Mouse (Mus musculus) spleen, embryonic (tissue): ENCODE measurements around the gene Ptprg.

Experiments
- CTCF ChIA-PET: fragments of 350-600 bp; sonication (Branson Sonifier 250); formaldehyde crosslinking; loops from one replicate; lab custom pipeline; 2022; lab: Charles Lee

The Ptprg gene

GRCm38 (mm10) chr14:11617362-11617761 lies 64.0 kb downstream of the Ptprg start:
- CTCF ChIA-PET: no interaction called here

- CTCF ChIA-PET: no interaction called here
Measured at GRCm38 (mm10) chr14:11618140-11618705, 64.9 kb downstream of the Ptprg start.

- CTCF ChIA-PET: no interaction called here
Measured at GRCm38 (mm10) chr14:11619606-11620005, 66.3 kb downstream of the Ptprg start.

- CTCF ChIA-PET: no interaction called here
Measured at GRCm38 (mm10) chr14:11620314-11620713, 67.0 kb downstream of the Ptprg start.

GRCm38 (mm10) chr14:11620962-11621568 lies 67.7 kb downstream of the Ptprg start:
- CTCF ChIA-PET: no interaction called here

GRCm38 (mm10) chr14:11623576-11623975 lies 70.2 kb downstream of the Ptprg start:
- CTCF ChIA-PET: no interaction called here

- CTCF ChIA-PET: no interaction called here
Measured at GRCm38 (mm10) chr14:11630736-11631135, 77.4 kb downstream of the Ptprg start.

- CTCF ChIA-PET: no interaction called here
Measured at GRCm38 (mm10) chr14:11631505-11631904, 78.2 kb downstream of the Ptprg start.

GRCm38 (mm10) chr14:11637673-11638072 lies 84.3 kb downstream of the Ptprg start:
- CTCF ChIA-PET: no interaction called here

GRCm38 (mm10) chr14:11639366-11639765 lies 86.0 kb downstream of the Ptprg start:
- CTCF ChIA-PET: no interaction called here

GRCm38 (mm10) chr14:11640372-11640771 lies 87.0 kb downstream of the Ptprg start:
- CTCF ChIA-PET: no interaction called here

- CTCF ChIA-PET: no interaction called here
Measured at GRCm38 (mm10) chr14:11640996-11641395, 87.7 kb downstream of the Ptprg start.

GRCm38 (mm10) chr14:11642977-11643376 lies 89.6 kb downstream of the Ptprg start:
- CTCF ChIA-PET: no interaction called here

- CTCF ChIA-PET: no interaction called here
Measured at GRCm38 (mm10) chr14:11657374-11657773, 104.0 kb downstream of the Ptprg start.

- CTCF ChIA-PET: no interaction called here
Measured at GRCm38 (mm10) chr14:11663661-11664215, 110.4 kb downstream of the Ptprg start.

GRCm38 (mm10) chr14:11664302-11664701 lies 111.0 kb downstream of the Ptprg start:
- CTCF ChIA-PET: no interaction called here

GRCm38 (mm10) chr14:11665046-11665445 lies 111.7 kb downstream of the Ptprg start:
- CTCF ChIA-PET: no interaction called here

GRCm38 (mm10) chr14:11667762-11668161 lies 114.4 kb downstream of the Ptprg start:
- CTCF ChIA-PET: no interaction called here

- CTCF ChIA-PET: no interaction called here
Measured at GRCm38 (mm10) chr14:11670847-11671246, 117.5 kb downstream of the Ptprg start.

- CTCF ChIA-PET: no interaction called here
Measured at GRCm38 (mm10) chr14:11672981-11673547, 119.7 kb downstream of the Ptprg start.

GRCm38 (mm10) chr14:11678201-11678600 lies 124.9 kb downstream of the Ptprg start:
- CTCF ChIA-PET: no interaction called here

GRCm38 (mm10) chr14:11679741-11680140 lies 126.4 kb downstream of the Ptprg start:
- CTCF ChIA-PET: no interaction called here

GRCm38 (mm10) chr14:11680621-11681020 lies 127.3 kb downstream of the Ptprg start:
- CTCF ChIA-PET: no interaction called here
